Mouse (Mus musculus) 416B (cell line): Measurements from ENCODE around the gene Shq1.

Experiments used
- DNase-seq: peaks from one replicate; pipeline ENCODE4 v3.0.0; 2011; ENCODE audit warnings: low read depth

Shq1 gene

DNA sequence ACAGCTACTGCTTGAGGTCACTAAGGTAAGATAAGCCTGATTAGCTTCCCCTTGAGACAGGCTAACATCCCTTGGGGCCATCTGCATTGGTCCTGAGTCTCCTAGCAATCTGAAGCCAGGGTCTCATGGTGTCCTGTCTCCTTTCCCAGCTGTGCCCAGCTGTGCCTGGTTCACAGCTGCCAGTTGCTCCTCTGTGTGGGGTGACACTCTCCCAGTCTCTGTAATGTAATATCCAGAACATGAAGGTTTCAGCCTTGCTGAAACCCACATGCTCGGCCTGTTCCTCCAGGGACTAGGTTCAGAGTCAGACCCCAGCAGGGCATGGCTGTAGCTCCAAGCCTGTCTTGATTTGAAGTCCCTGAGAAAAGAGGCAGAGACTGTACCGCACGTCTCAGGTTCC is 141.3 kb downstream of the Shq1 start:
- no peak for DNase-seq

DNA sequence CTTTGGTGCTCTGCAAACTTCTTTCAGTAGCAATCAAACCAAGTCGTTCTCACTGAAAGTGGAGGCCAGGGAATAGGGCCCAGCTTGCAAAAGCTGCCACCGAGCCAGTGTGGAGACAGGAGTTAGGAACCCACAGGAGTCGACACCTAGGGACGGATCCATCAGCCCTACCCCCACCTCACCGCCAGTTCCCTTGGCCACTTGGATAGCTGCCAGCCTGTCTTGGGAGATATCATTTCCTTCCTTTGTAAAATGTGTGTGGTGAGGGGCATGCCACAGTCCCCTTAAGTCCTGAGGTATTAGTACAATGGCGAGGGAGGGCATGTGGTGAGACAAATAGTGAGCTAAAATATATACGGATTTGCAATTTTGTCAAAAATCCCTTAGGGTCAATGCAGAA is 142.4 kb downstream of the Shq1 start:
- DNase-seq = peak; percentile 43

DNA sequence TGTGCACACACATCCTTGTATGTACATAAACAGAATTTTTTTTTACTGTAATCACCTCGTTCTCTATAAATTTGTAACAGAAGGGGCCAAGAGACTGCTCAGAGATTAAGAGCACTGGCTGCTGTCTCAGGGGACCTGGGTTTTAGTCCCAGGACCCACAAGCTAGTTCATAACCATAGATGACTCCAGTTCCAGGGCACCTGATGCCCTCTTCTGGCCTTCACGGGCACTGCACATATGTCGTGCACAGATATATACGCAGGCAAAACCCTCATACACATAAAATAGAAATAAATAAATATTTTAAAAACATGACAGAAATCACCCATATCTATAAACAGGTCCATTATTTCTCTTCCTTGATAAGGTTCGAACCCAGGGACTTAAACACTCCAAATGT is 143.0 kb downstream of the Shq1 start:
- peak; percentile 26 for DNase-seq

DNA sequence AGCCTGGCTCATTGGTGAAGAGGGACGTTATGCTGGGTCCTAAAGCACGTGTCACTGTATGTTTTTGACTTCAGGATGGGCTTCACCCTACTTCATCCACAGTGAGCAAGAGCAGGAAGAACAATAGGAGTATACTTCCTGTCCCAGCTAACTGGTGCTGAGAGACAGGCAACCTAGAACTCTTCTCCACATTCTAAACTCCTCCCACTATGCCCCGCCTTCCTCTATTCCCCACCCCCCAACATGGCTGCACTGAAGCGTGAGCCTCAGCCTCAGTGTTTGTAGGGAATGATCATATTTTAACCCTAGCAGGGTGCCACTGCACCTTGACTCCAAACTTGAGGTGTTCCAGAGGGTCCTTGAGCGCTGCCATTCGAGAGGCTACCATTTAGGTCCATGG is 143.8 kb downstream of the Shq1 start:
- DNase-seq = no peak

DNA sequence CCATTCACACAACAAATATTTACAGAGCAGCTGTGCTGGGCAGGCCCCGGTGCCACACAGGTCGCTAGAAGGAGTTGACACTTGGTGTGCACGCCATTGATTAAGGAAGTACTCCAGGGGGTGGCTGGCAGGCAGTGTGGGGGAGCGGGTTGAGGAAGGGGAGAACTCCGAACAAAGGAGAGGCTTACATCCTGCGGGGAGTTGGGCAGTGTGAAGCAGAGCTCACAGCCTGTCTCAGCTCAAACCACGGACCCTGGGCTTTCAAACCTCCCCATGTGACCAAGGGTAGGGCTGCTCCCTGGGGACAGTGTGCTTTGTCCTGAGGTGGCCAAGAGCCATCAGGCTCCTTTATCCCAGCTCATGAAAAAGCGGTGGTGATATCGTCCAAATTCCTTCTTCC is 144.9 kb downstream of the Shq1 start:
- DNase-seq = no peak

DNA sequence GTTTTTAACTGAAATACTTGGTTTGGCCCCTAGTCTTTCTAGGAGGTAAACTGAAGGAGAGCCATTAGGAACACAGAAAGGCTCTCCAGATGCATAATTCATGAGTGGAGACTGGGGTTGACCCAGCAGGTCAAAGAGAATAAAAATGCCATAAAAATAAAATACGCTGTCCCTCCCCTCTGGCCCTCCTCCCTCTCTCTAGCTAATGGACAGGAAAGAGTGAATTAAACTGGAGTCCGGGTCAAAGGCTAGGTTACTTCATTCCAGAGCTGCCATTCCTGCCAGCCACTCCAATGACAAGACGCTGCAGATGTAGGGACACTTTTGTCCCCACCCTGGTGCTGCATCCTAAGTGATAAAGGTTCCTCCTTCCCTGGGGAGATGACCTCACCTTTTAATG is 145.5 kb downstream of the Shq1 start:
- DNase-seq = no peak

DNA sequence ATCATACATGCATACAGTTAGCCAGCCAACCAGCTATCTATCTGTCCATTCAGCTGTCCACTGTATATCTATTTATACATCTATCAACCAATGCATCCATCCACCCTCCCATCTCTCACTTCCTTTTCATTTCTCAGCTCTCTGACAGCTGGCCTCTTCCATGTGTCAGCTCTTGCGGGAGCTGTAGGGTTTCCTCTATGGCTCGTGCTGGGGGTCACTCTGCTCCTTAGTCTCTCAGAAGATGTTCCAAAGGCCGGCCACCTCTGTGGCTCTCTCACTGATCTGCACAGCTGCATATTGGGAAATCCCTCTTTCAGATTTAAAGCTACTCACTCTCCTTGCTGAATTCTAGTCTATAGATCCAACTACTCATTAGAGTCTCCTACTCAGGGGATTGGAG is 148.5 kb downstream of the Shq1 start:
- DNase-seq = no peak

DNA sequence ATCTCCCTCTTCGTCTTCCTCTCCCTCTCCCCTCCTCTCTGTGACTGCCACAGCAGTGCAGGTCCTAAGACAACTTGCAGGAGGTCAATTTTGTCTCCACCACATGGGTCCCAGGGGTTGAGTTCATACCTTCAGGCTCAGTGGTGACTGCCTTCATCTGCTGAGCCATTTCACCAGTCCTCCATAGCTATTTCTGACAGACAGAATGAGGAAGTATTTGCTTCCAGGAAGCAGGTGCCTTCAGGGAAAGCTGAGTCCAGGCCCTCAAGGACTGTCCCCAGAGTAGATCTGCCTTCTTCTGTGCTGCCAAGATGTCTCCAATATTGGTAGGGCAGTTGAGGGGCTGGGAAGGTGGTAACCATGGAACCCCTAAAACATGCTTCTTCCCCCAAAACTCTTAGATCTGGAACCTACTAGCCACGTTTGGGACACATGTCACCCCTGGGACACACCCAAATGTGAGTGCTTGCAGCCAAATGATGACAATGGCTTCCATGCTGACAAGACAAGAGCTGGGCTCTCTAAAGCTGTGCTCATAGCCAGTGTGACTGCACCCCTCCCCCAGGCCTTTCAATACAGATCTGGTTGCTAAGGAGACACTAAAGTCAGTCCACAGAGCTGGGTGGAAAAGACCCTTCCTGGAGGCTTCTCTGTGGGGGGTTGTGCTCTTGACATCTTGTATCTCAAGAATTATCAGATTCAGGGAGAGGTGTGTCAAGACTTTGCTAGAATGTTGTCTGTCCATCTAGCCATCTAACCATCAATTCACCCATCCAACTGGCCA is 149.2 kb downstream of the Shq1 start:
- no peak for DNase-seq

DNA sequence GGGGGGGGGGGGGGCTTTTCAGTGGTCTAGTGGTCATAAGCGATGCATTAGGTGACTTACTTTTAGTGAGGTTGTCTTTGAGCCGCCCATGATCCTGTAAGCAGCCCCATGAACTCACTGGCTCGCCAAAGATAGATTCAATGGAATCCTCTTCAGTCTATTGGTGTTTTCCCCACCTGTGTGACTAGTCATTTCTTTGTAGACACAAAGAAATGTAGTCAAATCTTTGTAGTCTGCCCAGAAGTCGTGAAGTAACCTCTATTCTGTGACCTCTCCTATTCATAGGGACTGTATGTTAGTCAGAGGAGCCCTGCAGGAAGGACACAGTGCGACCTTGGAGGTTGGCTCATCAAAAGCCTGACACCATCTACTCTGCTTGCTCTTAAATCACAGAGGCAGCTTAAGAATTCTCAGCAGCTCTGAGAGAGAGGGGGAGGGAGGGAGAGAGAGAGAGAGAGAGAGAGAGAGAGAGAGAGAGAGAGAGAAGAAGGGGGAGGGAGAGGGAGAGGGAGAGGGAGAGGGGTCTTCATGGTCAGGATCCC is 150.3 kb downstream of the Shq1 start:
- DNase-seq = no peak

DNA sequence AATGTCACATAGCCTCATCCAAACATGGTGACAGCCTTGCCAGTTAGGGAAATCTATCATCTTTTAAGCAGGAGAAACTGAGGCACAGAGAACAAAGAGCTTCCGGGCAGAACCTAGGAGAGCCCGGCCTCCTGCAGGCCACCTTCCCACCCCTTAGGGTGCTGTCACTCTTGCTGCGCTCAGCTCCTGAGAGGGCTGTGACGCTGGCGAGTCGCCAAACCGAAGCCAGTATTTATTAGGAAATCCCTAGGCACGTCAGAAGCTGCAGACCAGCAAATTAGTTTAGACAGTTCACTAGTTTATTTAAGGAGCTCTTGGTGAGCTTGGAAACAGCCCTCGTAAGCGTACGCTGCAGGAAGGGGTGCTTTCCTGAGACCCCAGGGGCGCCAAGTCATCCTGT is 151.1 kb downstream of the Shq1 start:
- DNase-seq = no peak
